Mouse (Mus musculus) large intestine, adult 2 months (tissue): ENCODE results near the gene Ackr4. TPM values are rescaled to one million over a fixed set of nuclear protein-coding genes. Genes with fewer than 3 reads are reported as not detected.

ENCODE experiments used
- DNase-seq: peaks from one replicate; pipeline ENCODE4 v3.0.0-alpha.2; 2012; ENCODE audit warnings: low read depth, low spot score
- WGBS: fragments of 180-500 bp; shearing (Covaris S2); methylation state at CpG from one replicate; pipeline ENCODE4 v1.1.7; 2018; 5-methylcytosine and 5-hydroxymethylcytosine counted together
- polyA plus RNA-seq: library from polyadenylated mRNA; depleted of rRNA; stranded (reverse); fragments of >200 nt; gene quantifications from 2 replicates; pipeline ENCODE4 v1.2.3, GENCODE M21; 2012; rRNA removed

Gene Ackr4
- polyA plus RNA-seq = 8.1 and 10.3 TPM in 2 replicates

GRCm38 (mm10) chr9:104126833-104127232, at the start of gene Ackr4:
TSS of gene Ackr4 (minus strand) at chr9:104126933.
- DNase-seq = no peak
- 84% methylated on average over 3 of the region's 3 CpGs for WGBS

- WGBS = 88% methylated on average over 6 of the region's 6 CpGs
- no peak for DNase-seq
Observed at GRCm38 (mm10) chr9:104172342-104172741, 45.6 kb upstream of the Ackr4 start.

DNA sequence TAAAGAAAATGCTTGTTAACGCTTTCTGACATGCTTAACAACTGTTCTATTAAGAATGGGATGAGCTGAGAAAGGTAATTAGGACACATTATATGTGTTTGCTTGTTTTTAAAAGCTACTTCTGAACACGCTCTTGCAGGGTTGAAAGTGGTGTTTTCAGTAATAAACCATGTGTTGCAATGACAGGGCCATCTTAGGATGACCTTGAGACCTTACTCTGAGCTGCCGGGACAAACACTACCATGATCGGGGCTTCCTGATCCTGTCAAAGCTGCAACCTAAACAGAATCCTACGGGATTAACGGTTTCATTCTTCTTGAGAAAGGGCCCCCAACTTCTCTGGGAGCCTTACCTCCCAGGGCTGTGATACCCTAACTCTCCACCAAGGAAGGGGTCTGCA, 44.9 kb upstream of the Ackr4 start:
- WGBS = 85% methylated on average over 6 of the region's 6 CpGs
- DNase-seq = no peak

- no peak for DNase-seq
- 92% methylated on average over 10 of the region's 10 CpGs for WGBS
Observed at GRCm38 (mm10) chr9:104169986-104170385, 43.3 kb upstream of the Ackr4 start.

GRCm38 (mm10) chr9:104165926-104166325, 39.2 kb upstream of the Ackr4 start:
- no peak for DNase-seq
- WGBS = 95% methylated on average over 5 of the region's 5 CpGs

- DNase-seq = no peak
- 91% methylated on average over 5 of the region's 5 CpGs for WGBS
Observed at GRCm38 (mm10) chr9:104164194-104164593, 37.5 kb upstream of the Ackr4 start.

DNA sequence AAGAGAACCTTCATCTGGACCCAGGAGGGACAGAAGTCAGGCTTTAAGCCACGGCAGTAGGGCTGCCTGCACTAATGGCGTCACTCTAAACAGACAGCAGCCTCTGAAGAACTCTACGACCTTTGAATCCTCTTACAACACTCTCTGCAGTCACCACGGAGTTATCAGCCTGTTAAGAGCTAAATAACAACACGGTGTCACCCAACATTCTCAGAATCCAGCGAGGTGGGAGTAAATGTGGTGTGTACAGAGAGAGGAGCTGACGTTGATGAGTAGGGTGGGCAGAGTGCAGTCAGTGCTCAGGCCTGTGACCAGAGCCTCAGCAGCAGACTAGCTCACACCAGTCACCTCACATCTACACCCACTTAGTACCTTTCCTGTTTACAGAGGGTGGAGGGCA, 34.4 kb upstream of the Ackr4 start:
- WGBS = 67% methylated on average over 7 of the region's 7 CpGs
- no peak for DNase-seq

- DNase-seq = no peak
- WGBS = 93% methylated on average over 7 of the region's 7 CpGs
Observed at GRCm38 (mm10) chr9:104157291-104157690, 30.6 kb upstream of the Ackr4 start.

GRCm38 (mm10) chr9:104156506-104156905, 29.8 kb upstream of the Ackr4 start:
- WGBS = 97% methylated on average over 8 of the region's 8 CpGs

DNA sequence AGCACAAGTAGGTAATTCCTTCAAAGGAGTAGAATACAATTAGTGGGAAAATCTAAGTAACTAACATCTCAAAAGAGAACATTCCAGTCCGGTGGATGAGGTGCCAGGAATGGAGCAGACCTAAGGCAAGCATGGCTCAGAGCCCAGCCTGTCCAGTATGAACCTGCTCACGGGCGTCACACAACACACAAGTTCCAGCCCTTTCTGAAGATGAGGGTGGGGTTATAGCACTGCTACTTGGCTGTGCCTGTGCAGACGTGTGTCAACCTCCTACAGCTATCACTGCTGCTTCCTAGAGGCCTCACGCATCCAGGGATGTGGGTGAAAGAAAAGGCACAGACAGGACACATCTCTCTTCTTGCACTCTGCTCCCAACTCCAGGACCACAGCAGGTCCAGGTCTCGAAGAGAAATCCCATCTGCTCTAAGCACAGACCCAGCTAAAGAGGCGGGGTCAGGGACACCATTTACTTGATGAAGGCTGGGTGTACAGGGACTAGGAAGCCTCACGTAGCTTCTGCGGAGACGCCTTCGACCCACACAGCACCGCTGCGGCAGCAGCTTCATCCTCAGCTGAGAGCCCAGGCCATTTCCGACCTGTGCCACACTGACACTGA, 28.5 kb upstream of the Ackr4 start:
- no peak for DNase-seq
- WGBS = 95% methylated on average over 14 of the region's 14 CpGs

More at GRCm38 (mm10) chr9:104156506-104156905, 29.8 kb upstream of the Ackr4 start:
- DNase-seq = no peak

DNA sequence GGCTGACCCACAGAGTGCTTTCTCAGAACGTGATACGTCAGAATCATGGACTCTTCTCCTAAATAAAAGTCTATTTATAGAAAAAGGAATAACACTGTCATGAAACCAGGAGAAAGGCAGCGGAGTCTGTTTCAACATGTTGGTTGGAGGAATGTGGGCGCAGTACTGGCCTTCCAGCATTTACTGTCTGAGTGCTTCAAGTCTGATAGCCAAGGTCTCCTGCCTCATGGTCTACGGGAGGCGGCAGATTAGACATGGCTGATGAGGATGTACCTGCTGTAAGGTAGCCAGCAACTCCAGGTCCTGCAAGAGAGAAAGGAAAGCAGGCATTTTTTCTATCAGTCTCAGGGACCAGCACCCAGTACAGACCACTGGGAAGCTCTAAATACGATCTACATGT, 25.4 kb upstream of the Ackr4 start:
- DNase-seq = no peak
- 85% methylated on average over 7 of the region's 7 CpGs for WGBS

GRCm38 (mm10) chr9:104148969-104149368, 22.2 kb upstream of the Ackr4 start:
- no peak for DNase-seq

GRCm38 (mm10) chr9:104146683-104147082, 19.9 kb upstream of the Ackr4 start:
- DNase-seq = no peak
- WGBS = 63% methylated on average over 7 of the region's 7 CpGs

More at GRCm38 (mm10) chr9:104148969-104149368, 22.2 kb upstream of the Ackr4 start:
- 92% methylated on average over 7 of the region's 7 CpGs for WGBS

GRCm38 (mm10) chr9:104144314-104144996, 17.7 kb upstream of the Ackr4 start:
- no peak for DNase-seq
- WGBS = 84% methylated on average over 8 of the region's 8 CpGs

DNA sequence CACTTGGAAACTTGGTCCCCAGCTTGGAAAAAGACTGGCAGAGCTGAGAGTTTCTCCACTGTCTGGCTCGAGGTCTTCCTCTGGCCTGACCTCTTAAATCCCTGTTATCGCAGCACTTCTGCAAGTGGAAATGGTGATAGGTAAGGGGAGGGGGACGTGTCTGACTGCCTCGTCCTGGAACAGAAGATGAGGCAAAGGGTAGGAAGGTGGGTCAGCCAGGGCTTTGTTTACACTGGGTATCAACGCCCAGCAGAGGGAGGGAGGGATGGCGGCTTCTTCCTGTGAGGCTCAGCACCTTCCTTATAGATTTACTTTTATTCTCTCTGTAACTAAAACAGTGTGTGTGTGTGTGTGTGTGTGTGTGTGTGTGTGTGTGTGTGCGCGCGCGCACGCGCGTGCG, 16.1 kb upstream of the Ackr4 start:
- WGBS = 56% methylated on average over 14 of the region's 14 CpGs
- DNase-seq = no peak

GRCm38 (mm10) chr9:104140351-104140750, 13.6 kb upstream of the Ackr4 start:
- DNase-seq = no peak
- WGBS = 74% methylated on average over 6 of the region's 6 CpGs

GRCm38 (mm10) chr9:104130141-104130755, 3.5 kb upstream of the Ackr4 start:
- no peak for DNase-seq

GRCm38 (mm10) chr9:104128110-104128509, 1.4 kb upstream of the Ackr4 start:
- DNase-seq = no peak
- 80% methylated on average over 2 of the region's 2 CpGs for WGBS

More at GRCm38 (mm10) chr9:104130141-104130755, 3.5 kb upstream of the Ackr4 start:
- WGBS = 74% methylated on average over 9 of the region's 9 CpGs

DNA sequence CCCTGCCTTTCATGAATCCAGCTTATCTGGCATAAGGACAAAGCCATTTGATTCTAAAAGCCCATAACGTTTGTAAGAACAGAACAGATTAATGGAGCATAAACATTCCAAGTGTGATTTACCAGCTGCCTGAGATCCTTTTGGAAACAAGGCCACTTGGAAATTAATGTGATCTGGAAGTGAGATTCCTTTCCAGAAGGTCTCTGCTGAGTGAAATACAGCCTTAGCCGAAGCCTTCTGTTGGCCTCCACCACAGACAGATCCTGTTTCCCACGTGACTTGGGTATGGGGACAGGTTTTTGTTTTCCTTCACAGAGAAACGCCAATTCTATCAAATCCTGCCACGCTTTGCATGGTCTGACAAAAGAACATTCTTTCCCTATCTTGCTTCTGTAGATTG, 3.1 kb downstream of the Ackr4 start:
- no peak for DNase-seq
- WGBS = 62% methylated on average over 5 of the region's 5 CpGs

- DNase-seq = no peak
- 79% methylated on average over 5 of the region's 5 CpGs for WGBS
Observed at GRCm38 (mm10) chr9:104123101-104123500, 3.6 kb downstream of the Ackr4 start.

DNA sequence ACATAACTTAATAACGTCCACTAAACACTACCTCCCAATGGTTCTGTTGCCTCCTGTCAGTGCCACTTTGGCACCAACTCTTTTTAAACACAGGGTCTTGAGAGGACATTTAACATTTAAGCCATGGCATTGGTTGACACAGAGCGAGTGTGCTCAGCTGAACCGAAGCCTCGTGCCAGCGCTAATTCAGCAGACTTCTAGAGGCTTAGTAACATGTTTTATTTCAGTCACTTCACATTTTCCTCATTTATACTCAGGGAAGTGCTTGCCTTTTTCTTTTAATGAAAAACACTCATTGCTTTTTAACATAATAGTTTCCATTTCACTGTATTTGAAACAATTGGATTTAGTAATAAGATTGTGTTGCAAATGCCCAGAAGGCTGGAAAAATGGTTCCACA, 17.6 kb downstream of the Ackr4 start:
- no peak for DNase-seq
- WGBS = 94% methylated on average over 5 of the region's 5 CpGs
